In genomic region chr2:179661998-179662714, GRCm38 (mm10) we compare ENCODE assay signal across 8 mouse cellular contexts.
DNase-seq lines count a peak whose midpoint lies in the region; ATAC-seq lines count a peak whose summit lies in the region.
"Had no signal": no experiment of that assay in that cellular context is flagged by ENCODE, and none has a peak within 500 bp of the region (broad histone marks: within the 10 kb centered on the region; RNA-seq: fewer than 3 reads in every experiment).

No protein-coding gene starts in this region.

- H3K27ac ChIP-seq in brown adipose tissue, adult 24 weeks (replicated peaks; ENCODE audit: low read depth, low read length) = no peak overlapping the region
- no peak overlapping the region for H3K27ac ChIP-seq in intestine, embryonic 14.5 days (ENCODE audit: low read depth)
- H3K27ac ChIP-seq in liver, embryonic 15.5 days (replicated peaks) = no peak overlapping the region

- H3K9me3 ChIP-seq in intestine, embryonic 14.5 days (ENCODE audit: control insufficient read depth, low read length) = no peaks in the 10 kb centered on the region
- no peaks in the 10 kb centered on the region for H3K9me3 ChIP-seq in liver, embryonic 15.5 days (replicated peaks)

- WGBS in intestine, embryonic 14.5 days = 2% methylated on average over 20 of the region's 20 CpGs
- WGBS in liver, embryonic 15.5 days (ENCODE audit: insufficient replicate concordance) = 2% methylated on average over 20 of the region's 20 CpGs

- H3K4me1 ChIP-seq in brown adipose tissue, adult 24 weeks (ENCODE audit: control insufficient read depth, insufficient read depth, insufficient read length, low read length) = no peaks in the 10 kb centered on the region
- H3K4me1 ChIP-seq in intestine, embryonic 14.5 days (replicated peaks; ENCODE audit: control insufficient read depth, insufficient read depth, low read length) = 0 out of 2 replicates have a peak, but pooled peaks cover 3% of the 10 kb centered on the region
- H3K4me1 ChIP-seq in liver, embryonic 15.5 days (replicated peaks) = no peaks in the 10 kb centered on the region

- no peaks in the 10 kb centered on the region for H3K36me3 ChIP-seq in intestine, embryonic 14.5 days (ENCODE audit: control insufficient read depth, insufficient read depth, low read length)
- H3K36me3 ChIP-seq in liver, embryonic 15.5 days (replicated peaks) = no peaks in the 10 kb centered on the region

- H3K9ac ChIP-seq in intestine, embryonic 14.5 days (ENCODE audit: low read length) = no peak overlapping the region
- H3K9ac ChIP-seq in liver, embryonic 15.5 days = no peak overlapping the region

- DNase-seq in embryo, embryonic 9.5 days (ENCODE audit: extremely low spot score) = peak; percentile 32
- DNase-seq in intestine, embryonic 14.5 days (ENCODE audit: low spot score) = no peak
- no peak for DNase-seq in layer of hippocampus, adult 18-20 months (ENCODE audit: low spot score in 2 of 2)
- DNase-seq in layer of hippocampus, postnatal 10 days (ENCODE audit: low spot score in 2 of 2) = no peak
- no peak for DNase-seq in gastrocnemius, adult 8-10 months (ENCODE audit: low spot score in 2 of 2)
- DNase-seq: right cerebral cortex, adult 18-20 months had no signal

- peak overlapping the region; percentile 43 for H3K4me2 ChIP-seq in intestine, embryonic 14.5 days (ENCODE audit: low read length)
- peak overlapping the region; percentile 23 for H3K4me2 ChIP-seq in liver, embryonic 15.5 days

- peak; percentile 63; the same call in 1 of the 2 replicates for ATAC-seq in intestine, embryonic 14.5 days (replicated peaks; ENCODE audit: low FRiP score, low TSS enrichment, low read depth)
- ATAC-seq in liver, embryonic 15.5 days (ENCODE audit: insufficient read depth) = no peak

- peaks cover 9% of the 10 kb centered on the region for H3K27me3 ChIP-seq in intestine, embryonic 14.5 days (replicated peaks; ENCODE audit: control insufficient read depth, insufficient read depth, low read length)
- H3K27me3 ChIP-seq in liver, embryonic 15.5 days = peaks cover 15% of the 10 kb centered on the region

- H3K4me3 ChIP-seq in brown adipose tissue, adult 24 weeks (ENCODE audit: insufficient read depth, low read depth, low read length) = peak overlapping the region; percentile 29
- H3K4me3 ChIP-seq in intestine, embryonic 14.5 days (ENCODE audit: low read depth, low read length) = peak overlapping the region; percentile 25
- H3K4me3 ChIP-seq in liver, embryonic 15.5 days (replicated peaks) = no peak overlapping the region
